Mouse (Mus musculus) cortical plate, adult 2 months (tissue): Measurements from ENCODE around the gene Ccdc102a. TPM values are rescaled to one million over a fixed set of nuclear protein-coding genes. Genes with fewer than 3 reads are reported as not detected.
A peak's percentile ranks its signal among the peaks of the same experiment; 100 is the strongest.

Source experiments
- H3K27ac ChIP-seq: fragments of 200-500 bp; 2 replicates; pipeline ENCODE4 v1.5.1; 2012; ENCODE audit warnings: low read length, control low read depth, inconsistent platforms; ENCODE audit not compliant: insufficient read depth
- H3K4me1 ChIP-seq: fragments of 200-500 bp; 2 replicates; pipeline ENCODE4 v1.6.1; 2011; ENCODE audit warnings: low read length; ENCODE audit not compliant: control insufficient read depth, insufficient read depth
- H3K4me3 ChIP-seq: fragments of 200-500 bp; 2 replicates; pipeline ENCODE4 v1.5.1; 2011; ENCODE audit warnings: mild to moderate bottlenecking, low read length, control low read depth; ENCODE audit not compliant: insufficient read depth
- CTCF ChIP-seq: fragments of 200-500 bp; IDR thresholded peaks from 2 replicates; pipeline ENCODE4 v1.5.1; 2011; ENCODE audit warnings: mild to moderate bottlenecking, control low read depth, low read length; ENCODE audit not compliant: insufficient read depth; ENCODE audit errors: extremely low read depth
- POLR2A ChIP-seq: fragments of 200-500 bp; IDR thresholded peaks from 2 replicates; pipeline ENCODE4 v1.6.1; 2011; ENCODE audit warnings: mild to moderate bottlenecking, low read length, control low read depth; ENCODE audit not compliant: insufficient read depth; ENCODE audit errors: extremely low read depth
- polyA plus RNA-seq: library from polyadenylated mRNA; depleted of rRNA; stranded (reverse); fragments of >200 nt; gene quantifications from 2 replicates; pipeline ENCODE4 v1.2.3, GENCODE M21; 2012

The Ccdc102a gene
- polyA plus RNA-seq, 1 experiment = 3.0 TPM

DNA sequence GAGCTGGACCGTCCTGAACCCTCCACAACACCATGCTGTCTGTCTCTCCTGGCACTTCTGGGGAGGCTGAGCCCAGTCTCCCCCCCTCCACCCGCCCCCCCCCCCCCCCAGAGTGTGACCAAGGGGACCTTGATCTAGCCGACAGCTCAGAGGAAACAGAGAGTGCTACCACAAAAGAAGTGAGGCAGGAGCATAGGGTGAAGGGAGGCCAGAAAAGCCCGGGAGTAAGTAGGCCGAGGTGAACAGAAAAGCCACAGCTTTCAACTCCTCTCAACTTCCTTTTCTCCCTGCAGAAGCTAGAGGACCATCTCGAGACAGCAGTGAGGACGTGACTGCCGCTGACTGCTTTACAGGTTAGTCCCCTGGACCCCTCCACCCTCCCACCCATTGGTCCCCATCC is 5.5 kb upstream of the Ccdc102a start, which contains the start of gene Adgrg5:
Adgrg5 (plus strand) TSS at position 290 of the 400 bp plus-strand sequence.
- TF ChIP-seq CTCF (no peak), POLR2A (no peak)
- H3K4me1 ChIP-seq = no peaks in the 10 kb centered on the region

GRCm38 (mm10) chr8:94922602-94923001 is 4.7 kb upstream of the Ccdc102a start:
- Histone ChIP-seq H3K27ac (no peak overlapping the region), H3K4me1 (no peaks in the 10 kb centered on the region), H3K4me3 (no peak overlapping the region)
- TF ChIP-seq CTCF = no peak
- no peak for TF ChIP-seq POLR2A

More for the DNA sequence above, 5.5 kb upstream of the Ccdc102a start, which contains the start of gene Adgrg5:
- H3K27ac ChIP-seq = no peak within 1 kb of the TSS
- H3K4me3 ChIP-seq = no peak within 1 kb of the TSS

- Histone ChIP-seq H3K4me1 (no peaks in the 10 kb centered on the region), H3K27ac (no peak overlapping the region), H3K4me3 (no peak overlapping the region)
- TF ChIP-seq POLR2A = no peak
- no peak for TF ChIP-seq CTCF
Measured at GRCm38 (mm10) chr8:94922176-94922575, 4.3 kb upstream of the Ccdc102a start.

GRCm38 (mm10) chr8:94919256-94919655 is 1.4 kb upstream of the Ccdc102a start:
- TF ChIP-seq POLR2A = no peak
- no peak for TF ChIP-seq CTCF
- Histone ChIP-seq H3K4me1 (no peaks in the 10 kb centered on the region), H3K27ac (no peak overlapping the region), H3K4me3 (no peak overlapping the region)

DNA sequence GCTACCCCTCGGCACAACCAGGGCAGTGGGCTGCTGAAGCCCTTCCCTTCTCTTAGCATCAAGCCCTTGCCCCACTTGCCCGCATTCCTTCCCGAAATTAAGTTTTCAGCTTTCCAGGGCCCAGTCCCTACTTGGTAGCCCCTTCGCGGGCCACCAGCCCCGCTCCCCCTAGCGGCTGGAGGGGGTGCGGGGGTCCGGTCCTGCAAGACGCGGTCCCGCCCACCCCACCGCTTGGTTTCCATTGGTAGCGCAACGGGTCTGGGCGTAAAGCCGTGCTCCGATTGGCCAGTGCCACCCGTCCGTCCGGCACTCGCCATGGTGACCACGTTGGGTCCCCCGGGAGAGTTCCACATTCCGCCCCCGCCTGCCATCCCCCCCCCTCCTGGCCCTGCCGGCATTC is 546 bp downstream of the Ccdc102a start:
- Histone ChIP-seq H3K4me3 (peak overlapping the region; percentile 46), H3K27ac (no peak overlapping the region), H3K4me1 (no peaks in the 10 kb centered on the region)
- TF ChIP-seq POLR2A = no peak
- no peak for TF ChIP-seq CTCF

- Histone ChIP-seq H3K27ac (no peak overlapping the region), H3K4me3 (peak overlapping the region; percentile 46), H3K4me1 (no peaks in the 10 kb centered on the region)
- TF ChIP-seq CTCF (no peak), POLR2A (no peak)
Measured at GRCm38 (mm10) chr8:94916960-94917324, 956 bp downstream of the Ccdc102a start.

GRCm38 (mm10) chr8:94916311-94916959 is 1.5 kb downstream of the Ccdc102a start:
- Histone ChIP-seq H3K4me3 (no peak overlapping the region), H3K27ac (no peak overlapping the region), H3K4me1 (no peaks in the 10 kb centered on the region)
- TF ChIP-seq CTCF (no peak), POLR2A (no peak)

DNA sequence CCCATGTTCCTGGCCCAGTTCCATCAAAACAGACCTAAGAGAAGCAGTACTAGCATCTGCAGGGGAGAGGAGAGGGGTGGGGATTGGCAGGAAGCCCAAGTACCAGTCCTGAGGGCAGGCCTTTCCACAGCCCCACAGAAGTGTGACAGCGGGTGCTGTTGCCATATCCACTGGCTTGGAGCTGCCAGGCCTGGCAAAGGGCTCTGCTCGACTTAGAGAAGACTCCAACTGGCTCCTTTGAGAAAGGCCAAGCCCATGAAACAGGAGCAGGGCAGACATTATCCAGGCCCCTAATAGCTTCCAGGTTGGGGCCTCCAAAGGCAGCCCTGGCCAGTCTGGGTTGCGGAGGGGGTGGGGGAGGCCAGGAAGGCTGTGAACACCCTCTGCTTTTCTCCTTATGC is 3.2 kb downstream of the Ccdc102a start:
- H3K4me1 ChIP-seq = no peaks in the 10 kb centered on the region
- H3K27ac ChIP-seq = no peak overlapping the region
- H3K4me3 ChIP-seq = no peak overlapping the region
- TF ChIP-seq CTCF = no peak
- no peak for TF ChIP-seq POLR2A

- Histone ChIP-seq H3K27ac (no peak overlapping the region), H3K4me1 (no peaks in the 10 kb centered on the region), H3K4me3 (no peak overlapping the region)
- no peak for TF ChIP-seq POLR2A
Measured at GRCm38 (mm10) chr8:94914256-94914655, 3.6 kb downstream of the Ccdc102a start.

- no peak for TF ChIP-seq CTCF
- TF ChIP-seq POLR2A = no peak
- Histone ChIP-seq H3K27ac (no peak overlapping the region), H3K4me3 (peak overlapping the region; percentile 27), H3K4me1 (no peaks in the 10 kb centered on the region)
Measured at GRCm38 (mm10) chr8:94913061-94913660, 4.7 kb downstream of the Ccdc102a start.

- H3K4me1 ChIP-seq = no peaks in the 10 kb centered on the region
- no peak overlapping the region for H3K4me3 ChIP-seq
- TF ChIP-seq CTCF = peak; percentile 83
- no peak for TF ChIP-seq POLR2A
- no peak overlapping the region for H3K27ac ChIP-seq
Measured at GRCm38 (mm10) chr8:94908847-94909246, 9.1 kb downstream of the Ccdc102a start.
